Mouse (Mus musculus): ENCODE data around the gene Zfp2.

The Zfp2 gene

GRCm38 (mm10) chr11:50915671-50916320, at the start of gene Zfp2:
Zfp2 (minus strand) TSS chr11:50916165.
- peak; percentile 92 to 96 for DNase-seq (ENCODE audit: low spot score in 2 of 2)

GRCm38 (mm10) chr11:50964886-50965285, 48.9 kb upstream of the Zfp2 start:
- DNase-seq (ENCODE audit: low spot score in 2 of 2), result no peak

- DNase-seq (ENCODE audit: low spot score in 2 of 2), result no peak
Measured at GRCm38 (mm10) chr11:50953665-50954064, 37.7 kb upstream of the Zfp2 start, which contains the start of gene Prop1. Prop1 (minus strand) TSS chr11:50953765.

- DNase-seq (ENCODE audit: low spot score in 2 of 2), result peak; percentile 9 to 34
Measured at GRCm38 (mm10) chr11:50952290-50952689, 36.3 kb upstream of the Zfp2 start.

- DNase-seq (ENCODE audit: low spot score in 2 of 2), result no peak
Measured at GRCm38 (mm10) chr11:50943506-50943905, 27.5 kb upstream of the Zfp2 start, which contains the start of gene 4933414I15Rik. 4933414I15Rik (minus strand) TSS chr11:50943765.

- DNase-seq (ENCODE audit: low spot score in 2 of 2), result no peak
Measured at GRCm38 (mm10) chr11:50942386-50942785, 26.4 kb upstream of the Zfp2 start.

GRCm38 (mm10) chr11:50939621-50940366, 23.8 kb upstream of the Zfp2 start:
- DNase-seq (ENCODE audit: low spot score in 2 of 2), result peak in 1 of 2 experiments; percentile 33

GRCm38 (mm10) chr11:50938435-50938834, 22.5 kb upstream of the Zfp2 start:
- no peak for DNase-seq (ENCODE audit: low spot score in 2 of 2)

GRCm38 (mm10) chr11:50932040-50932439, 16.1 kb upstream of the Zfp2 start:
- no peak for DNase-seq (ENCODE audit: low spot score in 2 of 2)

- peak; percentile 82 to 88 for DNase-seq (ENCODE audit: low spot score in 2 of 2)
Measured at GRCm38 (mm10) chr11:50931451-50931866, 15.5 kb upstream of the Zfp2 start, which contains the start of gene Zfp354b. Zfp354b (minus strand) TSS chr11:50931633.

GRCm38 (mm10) chr11:50931021-50931420, 15.1 kb upstream of the Zfp2 start:
- no peak for DNase-seq (ENCODE audit: low spot score in 2 of 2)

- DNase-seq (ENCODE audit: low spot score in 2 of 2), result peak in 1 of 2 experiments; percentile 18
Measured at GRCm38 (mm10) chr11:50930469-50931014, 14.6 kb upstream of the Zfp2 start.

- no peak for DNase-seq (ENCODE audit: low spot score in 2 of 2)
Measured at GRCm38 (mm10) chr11:50914461-50914860, 1.5 kb downstream of the Zfp2 start.

- no peak for DNase-seq (ENCODE audit: low spot score in 2 of 2)
Measured at GRCm38 (mm10) chr11:50913301-50913700, 2.7 kb downstream of the Zfp2 start.

GRCm38 (mm10) chr11:50908136-50908535, 7.8 kb downstream of the Zfp2 start:
- DNase-seq (ENCODE audit: low spot score in 2 of 2), result peak in 1 of 2 experiments; percentile 44

- DNase-seq (ENCODE audit: low spot score in 2 of 2), result no peak
Measured at GRCm38 (mm10) chr11:50897359-50897758, 18.6 kb downstream of the Zfp2 start.

- DNase-seq (ENCODE audit: low spot score in 2 of 2), result no peak
Measured at GRCm38 (mm10) chr11:50892441-50892840, 23.5 kb downstream of the Zfp2 start.

GRCm38 (mm10) chr11:50887390-50888128, 28.4 kb downstream of the Zfp2 start, which contains the start of gene Zfp454:
Zfp454 (minus strand) TSS chr11:50887651.
- DNase-seq (ENCODE audit: low spot score in 2 of 2), result peak; percentile 96 to 99

- no peak for DNase-seq (ENCODE audit: low spot score in 2 of 2)
Measured at GRCm38 (mm10) chr11:50886933-50887293, 29.1 kb downstream of the Zfp2 start.

GRCm38 (mm10) chr11:50886231-50886932, 29.6 kb downstream of the Zfp2 start:
- no peak for DNase-seq (ENCODE audit: low spot score in 2 of 2)

- DNase-seq (ENCODE audit: low spot score in 2 of 2), result peak in 1 of 2 experiments; percentile 11
Measured at GRCm38 (mm10) chr11:50883756-50884155, 32.2 kb downstream of the Zfp2 start.
